Mouse (Mus musculus) left cerebral cortex, adult 2 months (tissue): ENCODE measurements around the gene Gk5. TPM values are rescaled to one million over a fixed set of nuclear protein-coding genes. Genes with fewer than 3 reads are reported as not detected.
"Not testable (repeated sequence)": the region's sequence is repeated elsewhere in the genome, so short reads cannot be mapped to it uniquely, and the experiment has no call there.

ENCODE experiments used
- DNase-seq, 2 experiments: peaks; one replicate each; pipeline ENCODE4 v3.0.0; 2021 to 2022; ENCODE audit warnings: low spot score in 2 of 2, mixed read lengths in 1 of 2; ENCODE audit errors: extremely low spot score in 1 of 2
- H3K27ac ChIP-seq: fragments of 200-600 bp; 2 replicates; pipeline ENCODE4 v1.8.1; 2022
- H3K4me3 ChIP-seq: fragments of 200-600 bp; 2 replicates; pipeline ENCODE4 v1.8.1; 2022
- CTCF ChIP-seq: fragments of 200-600 bp; IDR thresholded peaks from 2 replicates; pipeline ENCODE4 v1.8.1; 2022; ENCODE audit warnings: antibody characterized with exemption, mild to moderate bottlenecking, moderate library complexity
- intact Hi-C: fragments of 180-260 bp; cut with DNase I; formaldehyde crosslinking; loops from one replicate; pipeline ENCODE4 v1.15.1; 2025
- long read RNA-seq, 2 experiments: library from polyadenylated mRNA; stranded (forward); transcript quantifications; one replicate each; pipeline ENCODE4 v2.0.0; 2021; ENCODE audit warnings: borderline mapping rate in 2 of 2
- total RNA-seq, 2 experiments: library from RNA; stranded (reverse); gene quantifications; 2 replicates each; pipeline ENCODE4 v1.2.3; 2021

Gk5 gene
- total RNA-seq, result 1 to 10 TPM; 5.3 to 5.5 TPM
- long read RNA-seq, experiment 1, partial matches to known transcripts, result 0 of 5 reads
- long read RNA-seq, experiment 1, other reads (novel, unspliced or antisense), result 1 of 5 reads
- long read RNA-seq, experiment 2, result 0 reads

- TF ChIP-seq CTCF, result no peak
- intact Hi-C loops, result loop anchor here (1.0 kb wide), 1 partner anchor 16 kb away; no protein-coding TSS in a partner anchor
- H3K27ac ChIP-seq, result peak within 1 kb of the TSS; percentile 58; the same call in 1 of the 2 replicates
Observed at GRCm38 (mm10) chr9:96118861-96119772, at the start of gene Gk5. Gene Gk5, plus strand, starts transcription at chr9:96119362.

GRCm38 (mm10) chr9:96078752-96079315 lies 40.3 kb upstream of the Gk5 start:
- H3K27ac ChIP-seq, result no peak overlapping the region
- DNase-seq, result no peak
- H3K4me3 ChIP-seq, result no peak overlapping the region
- intact Hi-C loops, result no loop called here
- TF ChIP-seq CTCF, result no peak

More at GRCm38 (mm10) chr9:96118861-96119772, at the start of gene Gk5:
- H3K4me3 ChIP-seq, result peak within 1 kb of the TSS; percentile 90
- DNase-seq, result peak; percentile 96 to 97

- no peak for DNase-seq
- H3K4me3 ChIP-seq, result no peak overlapping the region
- no peak for TF ChIP-seq CTCF
- no peak overlapping the region for H3K27ac ChIP-seq
- intact Hi-C loops, result no loop called here
Observed at GRCm38 (mm10) chr9:96085293-96085692, 33.9 kb upstream of the Gk5 start.

GRCm38 (mm10) chr9:96087671-96088070 lies 31.5 kb upstream of the Gk5 start:
- intact Hi-C loops, result no loop called here
- H3K27ac ChIP-seq, result no peak overlapping the region
- no peak for TF ChIP-seq CTCF
- no peak for DNase-seq
- no peak overlapping the region for H3K4me3 ChIP-seq

- DNase-seq, H3K27ac ChIP-seq, intact Hi-C loops, H3K4me3 ChIP-seq: not testable (repeated sequence)
Observed at GRCm38 (mm10) chr9:96088456-96088855, 30.7 kb upstream of the Gk5 start.

- H3K27ac ChIP-seq, intact Hi-C loops, DNase-seq, H3K4me3 ChIP-seq: not testable (repeated sequence)
Observed at GRCm38 (mm10) chr9:96092637-96093036, 26.5 kb upstream of the Gk5 start.

GRCm38 (mm10) chr9:96093221-96093620 lies 25.9 kb upstream of the Gk5 start:
- no peak for DNase-seq
- no peak overlapping the region for H3K4me3 ChIP-seq
- no peak for TF ChIP-seq CTCF
- H3K27ac ChIP-seq, result no peak overlapping the region
- intact Hi-C loops, result no loop called here

GRCm38 (mm10) chr9:96094341-96094740 lies 24.8 kb upstream of the Gk5 start:
- Histone ChIP-seq H3K27ac (no peak overlapping the region), H3K4me3 (no peak overlapping the region)
- DNase-seq, result no peak
- no peak for TF ChIP-seq CTCF
- intact Hi-C loops, result no loop called here

GRCm38 (mm10) chr9:96095192-96095591 lies 24.0 kb upstream of the Gk5 start:
- TF ChIP-seq CTCF, result no peak
- no peak for DNase-seq
- no peak overlapping the region for H3K4me3 ChIP-seq
- no peak overlapping the region for H3K27ac ChIP-seq
- intact Hi-C loops, result no loop called here

GRCm38 (mm10) chr9:96102846-96103245 lies 16.3 kb upstream of the Gk5 start:
- no peak overlapping the region for H3K27ac ChIP-seq
- no peak for DNase-seq
- no peak overlapping the region for H3K4me3 ChIP-seq
- no peak for TF ChIP-seq CTCF
- intact Hi-C loops, result no loop called here

GRCm38 (mm10) chr9:96112879-96113361 lies 6.2 kb upstream of the Gk5 start:
- intact Hi-C loops, result no loop called here
- no peak for DNase-seq
- TF ChIP-seq CTCF, result no peak
- Histone ChIP-seq H3K4me3 (no peak overlapping the region), H3K27ac (no peak overlapping the region)

GRCm38 (mm10) chr9:96116801-96117200 lies 2.4 kb upstream of the Gk5 start:
- intact Hi-C loops, result no loop called here
- no peak overlapping the region for H3K4me3 ChIP-seq
- H3K27ac ChIP-seq, result no peak overlapping the region
- DNase-seq, result no peak
- TF ChIP-seq CTCF, result no peak
